Mouse (Mus musculus) CH12.LX (cell line): ENCODE measurements around the gene Hist1h2bl. TPM values are rescaled to one million over a fixed set of nuclear protein-coding genes. Genes with fewer than 3 reads are reported as not detected.
"Not testable (repeated sequence)": the region's sequence is repeated elsewhere in the genome, so short reads cannot be mapped to it uniquely, and the experiment has no call there.

ENCODE experiments used
- DNase-seq: peaks from one replicate; pipeline ENCODE4 v3.0.0-alpha.2; 2013; ENCODE audit errors: extremely low read depth
- H3K27ac ChIP-seq: 2 replicates; pipeline ENCODE4 v1.5.1; 2012; ENCODE audit warnings: low read depth, mild to moderate bottlenecking, control low read depth, moderate library complexity; ENCODE audit not compliant: insufficient read depth
- H3K27me3 ChIP-seq: replicated peaks from 2 replicates; pipeline ENCODE3; 2012; ENCODE audit warnings: inconsistent platforms
- H3K36me3 ChIP-seq, 2 experiments: replicated peaks in 1 of 2; 2 replicates each; pipeline versions ENCODE3 to v1.6.1; 2012; ENCODE audit warnings: inconsistent platforms in 1 of 2, low read length in 1 of 2, mild to moderate bottlenecking in 1 of 2, mixed read lengths in 1 of 2, moderate library complexity in 1 of 2; ENCODE audit not compliant: control insufficient read depth in 1 of 2, insufficient read depth in 1 of 2
- H3K4me1 ChIP-seq, 2 experiments: 2 replicates each; pipeline ENCODE4 v1.6.1; 2012; ENCODE audit warnings: inconsistent platforms in 1 of 2, moderate library complexity in 1 of 2; ENCODE audit not compliant: insufficient read depth in 2 of 2, control insufficient read depth in 1 of 2
- H3K4me2 ChIP-seq: 2 replicates; pipeline ENCODE4 v1.6.1; 2012; ENCODE audit warnings: low read depth, mild to moderate bottlenecking, control low read depth; ENCODE audit not compliant: poor library complexity, insufficient read depth, severe bottlenecking
- H3K4me3 ChIP-seq, 3 experiments: fragments of 150-350 bp in 1 of 3; sonication (generic) in 1 of 3; replicated peaks in 1 of 3; 2 replicates each; pipeline versions ENCODE3 to v1.5.1; 2011 to 2012; ENCODE audit warnings: low read depth in 2 of 3, low read length in 2 of 3, mild to moderate bottlenecking in 2 of 3, moderate library complexity in 2 of 3, control low read depth in 1 of 3, improper control_type of control experiment in 1 of 3, inconsistent platforms in 1 of 3, mixed read lengths in 1 of 3; ENCODE audit not compliant: poor library complexity in 1 of 3
- H3K79me2 ChIP-seq: replicated peaks from 2 replicates; pipeline ENCODE4 v1.6.1; 2012; ENCODE audit warnings: mild to moderate bottlenecking, moderate library complexity; ENCODE audit not compliant: control insufficient read depth, poor library complexity, insufficient read depth, severe bottlenecking; ENCODE audit errors: extremely low read depth
- H3K9ac ChIP-seq: 2 replicates; pipeline ENCODE4 v1.6.1; 2012; ENCODE audit warnings: low read depth, mild to moderate bottlenecking, control low read depth, moderate library complexity; ENCODE audit not compliant: insufficient read depth
- H3K9me3 ChIP-seq: replicated peaks from 2 replicates; pipeline ENCODE3; 2012; ENCODE audit warnings: low read length, inconsistent platforms, mixed read lengths
- CHD1 ChIP-seq: IDR thresholded peaks from 2 replicates; pipeline ENCODE4 v1.6.1; 2012; ENCODE audit warnings: low read depth, low read length, improper control_type of control experiment, inconsistent platforms
- CHD2 ChIP-seq: IDR thresholded peaks from 2 replicates; pipeline ENCODE4 v1.6.1; 2011; ENCODE audit warnings: low read length, improper control_type of control experiment
- E2F4 ChIP-seq: IDR thresholded peaks from 2 replicates; pipeline ENCODE4 v1.6.1; 2011; ENCODE audit warnings: low read depth, low read length, improper control_type of control experiment; ENCODE audit not compliant: insufficient replicate concordance
- HCFC1 ChIP-seq: IDR thresholded peaks from 2 replicates; pipeline ENCODE4 v1.6.1; 2012; ENCODE audit warnings: low read depth, mild to moderate bottlenecking, inconsistent platforms, low read length, improper control_type of control experiment
- JUND ChIP-seq: conservative IDR thresholded peaks from 2 replicates; pipeline ENCODE4 v1.6.1; 2011; ENCODE audit warnings: low read depth, low read length, improper control_type of control experiment
- MEF2A ChIP-seq: IDR thresholded peaks from 2 replicates; pipeline ENCODE4 v1.6.1; 2014; ENCODE audit warnings: low read depth, mild to moderate bottlenecking, inconsistent platforms, low read length, improper control_type of control experiment, borderline replicate concordance
- MXI1 ChIP-seq: IDR thresholded peaks from 2 replicates; pipeline ENCODE4 v1.6.1; 2011; ENCODE audit warnings: mild to moderate bottlenecking, low read depth, low read length, improper control_type of control experiment
- MYC ChIP-seq: IDR thresholded peaks from 2 replicates; pipeline ENCODE4 v1.6.1; 2011; ENCODE audit warnings: low read depth, mild to moderate bottlenecking, improper control_type of control experiment, low read length
- NELFE ChIP-seq: IDR thresholded peaks from 2 replicates; pipeline ENCODE4 v1.6.1; 2011; ENCODE audit warnings: low read depth, low read length, improper control_type of control experiment
- NRF1 ChIP-seq: IDR thresholded peaks from 2 replicates; pipeline ENCODE4 v1.6.1; 2014; ENCODE audit warnings: low read depth, mild to moderate bottlenecking, inconsistent platforms, low read length, improper control_type of control experiment, moderate library complexity
- POLR2A ChIP-seq: IDR thresholded peaks from 2 replicates; pipeline ENCODE4 v1.6.1; 2011; ENCODE audit warnings: low read depth, mild to moderate bottlenecking, improper control_type of control experiment, low read length
- POLR2AphosphoS2 ChIP-seq: IDR thresholded peaks from 2 replicates; pipeline ENCODE4 v1.6.1; 2011; ENCODE audit warnings: low read depth, low read length, improper control_type of control experiment
- RCOR1 ChIP-seq: conservative IDR thresholded peaks from 2 replicates; pipeline ENCODE4 v1.6.1; 2012; ENCODE audit warnings: low read depth, mild to moderate bottlenecking, inconsistent platforms, low read length, improper control_type of control experiment
- SIN3A ChIP-seq: IDR thresholded peaks from 2 replicates; pipeline ENCODE4 v1.6.1; 2012; ENCODE audit warnings: low read length, improper control_type of control experiment, inconsistent platforms
- TBP ChIP-seq: conservative IDR thresholded peaks from 2 replicates; pipeline ENCODE4 v1.6.1; 2011; ENCODE audit warnings: low read depth, low read length, improper control_type of control experiment
- TCF12 ChIP-seq: IDR thresholded peaks from 2 replicates; pipeline ENCODE4 v1.6.1; 2014; ENCODE audit warnings: low read depth, mild to moderate bottlenecking, inconsistent platforms, low read length, improper control_type of control experiment
- UBTF ChIP-seq: IDR thresholded peaks from 2 replicates; pipeline ENCODE4 v1.6.1; 2012; ENCODE audit warnings: low read depth, mild to moderate bottlenecking, inconsistent platforms, low read length, improper control_type of control experiment, moderate library complexity
- ZMIZ1 ChIP-seq: IDR thresholded peaks from 2 replicates; pipeline ENCODE4 v1.6.1; 2012; ENCODE audit warnings: low read depth, mild to moderate bottlenecking, inconsistent platforms, low read length, improper control_type of control experiment
- dilution Hi-C: fragments of 300-500 bp; cut with MboI; formaldehyde crosslinking; loops from 2 replicates; pipeline ENCODE4 v1.14.3; 2020; ENCODE audit warnings: low sequenced_read_pairs; ENCODE audit not compliant: extremely low pct_unique_long_range_greater_than_20kb, extremely low pct_ligation_motif_present
- in situ Hi-C: fragments of 300-500 bp; cut with MboI; formaldehyde crosslinking; loops from 3 replicates; pipeline ENCODE4 v1.14.3; 2019; ENCODE audit warnings: low sequenced_read_pairs, low pct_ligation_motif_present, low pct_unique_long_range_greater_than_20kb, mixed read lengths
- polyA plus RNA-seq: library from polyadenylated mRNA; unstranded; fragments of >175 nt; gene quantifications from 2 replicates; pipeline ENCODE4 v1.2.1, GENCODE M21; 2012; ENCODE audit warnings: low read depth; ENCODE audit not compliant: insufficient read length
- total RNA-seq, 2 experiments: library from RNA; depleted of rRNA; stranded (reverse); fragments of 300-350 nt in 1 of 2; fragments of >200 nt in 1 of 2; gene quantifications; 2 replicates each; pipeline ENCODE4 v1.2.3; 2012 to 2014

Hist1h2bl gene
- total and polyA plus RNA-seq, 3 experiments: 1.7 to 897 (median 18.1) TPM

GRCm38 (mm10) chr13:21754294-21755001 is 38.5 kb upstream of the Hist1h2bl start:
- peak overlapping the region; percentile 75 for H3K27ac ChIP-seq
- in situ Hi-C loops, H3K36me3 ChIP-seq, H3K27me3 ChIP-seq, dilution Hi-C loops, H3K9me3 ChIP-seq, H3K79me2 ChIP-seq: not testable (repeated sequence)
- TF ChIP-seq CHD2 (peak; percentile 54), UBTF (peak; percentile 49; the same call in 1 of the 2 replicates), POLR2A (peak; percentile 87), SIN3A (peak; percentile 89), E2F4 (peak; percentile 96), POLR2AphosphoS2 (peak; percentile 99), NRF1 (peak; percentile 35; the same call in 1 of the 2 replicates), TBP (0 out of 2 replicates have a peak, but pooled peaks have one; percentile 35), NELFE (peak; percentile 73; the same call in 1 of the 2 replicates), CHD1 (peak; percentile 48; the same call in 1 of the 2 replicates), ZMIZ1 (peak; percentile 96)
- peak overlapping the region; percentile 82 for H3K9ac ChIP-seq
- peak overlapping the region; percentile 17 to 38 (median 36) for H3K4me3 ChIP-seq
- peak; percentile 65 for DNase-seq
- peaks cover 0 to 26% of the 10 kb centered on the region in 2 experiments; a peak in 2 of 4 replicates for H3K4me1 ChIP-seq
- H3K4me2 ChIP-seq: peak overlapping the region; percentile 32; the same call in 1 of the 2 replicates

- H3K9ac ChIP-seq: peak within 1 kb of the TSS; percentile 92
- H3K9me3 ChIP-seq, in situ Hi-C loops, H3K36me3 ChIP-seq, dilution Hi-C loops, H3K79me2 ChIP-seq, H3K27me3 ChIP-seq: not testable (repeated sequence)
- H3K27ac ChIP-seq: peak within 1 kb of the TSS; percentile 98
- DNase-seq: peak; percentile 97
- TF ChIP-seq MEF2A: peak; percentile 58; the same call in 1 of the 2 replicates
- TF ChIP-seq TBP: peak; percentile 99
- peak; percentile 39 for TF ChIP-seq MYC
- peak; percentile 76 for TF ChIP-seq ZMIZ1
- TF ChIP-seq POLR2AphosphoS2: peak; percentile 5; the same call in 1 of the 2 replicates
- TF ChIP-seq UBTF: peak; percentile 51; the same call in 1 of the 2 replicates
- peak; percentile 68 for TF ChIP-seq SIN3A
- peak; percentile 74; the same call in 1 of the 2 replicates for TF ChIP-seq RCOR1
- peak; percentile 57 for TF ChIP-seq HCFC1
- peak; percentile 70; the same call in 1 of the 2 replicates for TF ChIP-seq POLR2A
- TF ChIP-seq NRF1: peak; percentile 39
- peak; percentile 77 for TF ChIP-seq NELFE
- peak; percentile 71; the same call in 1 of the 2 replicates for TF ChIP-seq E2F4
- peak; percentile 70 for TF ChIP-seq MXI1
- TF ChIP-seq TCF12: peak; percentile 98
- peak; percentile 50; the same call in 1 of the 2 replicates for TF ChIP-seq JUND
- TF ChIP-seq CHD2: peak; percentile 96
- peaks cover 0 to 26% of the 10 kb centered on the region in 2 experiments; a peak in 2 of 4 replicates for H3K4me1 ChIP-seq
- peak within 1 kb of the TSS; percentile 17 to 38 (median 36) for H3K4me3 ChIP-seq
- H3K4me2 ChIP-seq: peak within 1 kb of the TSS; percentile 82
Measured at GRCm38 (mm10) chr13:21753524-21754285, 37.8 kb upstream of the Hist1h2bl start, which contains the start of the genes Hist1h2ak and Hist1h2bn. Gene Hist1h2ak (minus strand): TSS chr13:21753827. Gene Hist1h2bn (plus strand): TSS chr13:21754123.
